Mouse (Mus musculus): ENCODE measurements around the gene Hoxb3. TPM values are rescaled to one million over a fixed set of nuclear protein-coding genes. Genes with fewer than 3 reads are reported as not detected.

Gene Hoxb3
- total and polyA plus RNA-seq, 2 experiments from 2014 or later = 9.2 TPM; not detected in 1

GRCm38 (mm10) chr11:96284041-96284749, 38.9 kb upstream of the Hoxb3 start:
- Histone ChIP-seq H3K4me1 (ENCODE audit: insufficient read depth, low read length) (no peaks in the 10 kb centered on the region), H3K9ac (replicated peaks; ENCODE audit: low read length, poor library complexity, severe bottlenecking) (no peak overlapping the region), H3K4me2 (ENCODE audit: low read depth, low read length, poor library complexity, severe bottlenecking) (peak overlapping the region; percentile 43), H3K4me3 (ENCODE audit: low read depth, low read length) (peak overlapping the region; percentile 17; the same call in 1 of the 2 replicates), H3K27ac (ENCODE audit: low read depth, low read length) (no peak overlapping the region), H3K9me3 (ENCODE audit: low read length) (no peaks in the 10 kb centered on the region), H3K27me3 (ENCODE audit: insufficient read depth, low read length) (peaks cover 84% of the 10 kb centered on the region), H3K36me3 (ENCODE audit: insufficient read depth, low read length) (no peaks in the 10 kb centered on the region)
- WGBS = under 1% methylated on average over 48 of the region's 49 CpGs
- TF ChIP-seq CTCF (IDR thresholded peaks at IDR 0.05) = no peak
- ATAC-seq (ENCODE audit: low FRiP score) (no peak), DNase-seq (ENCODE audit: low spot score) (peak; percentile 39)

GRCm38 (mm10) chr11:96284774-96285734, 38.1 kb upstream of the Hoxb3 start:
- Histone ChIP-seq H3K9me3 (ENCODE audit: low read length) (no peaks in the 10 kb centered on the region), H3K27ac (ENCODE audit: low read depth, low read length) (no peak overlapping the region), H3K27me3 (ENCODE audit: insufficient read depth, low read length) (peaks cover 78% of the 10 kb centered on the region), H3K4me2 (ENCODE audit: low read depth, low read length, poor library complexity, severe bottlenecking) (no peak overlapping the region), H3K36me3 (ENCODE audit: insufficient read depth, low read length) (no peaks in the 10 kb centered on the region), H3K4me1 (ENCODE audit: insufficient read depth, low read length) (no peaks in the 10 kb centered on the region), H3K4me3 (ENCODE audit: low read depth, low read length) (no peak overlapping the region), H3K9ac (replicated peaks; ENCODE audit: low read length, poor library complexity, severe bottlenecking) (no peak overlapping the region)
- no peak for TF ChIP-seq CTCF (IDR thresholded peaks at IDR 0.05)
- WGBS = 1% methylated on average over 35 of the region's 37 CpGs
- DNase-seq (ENCODE audit: low spot score) (peak; percentile 47), ATAC-seq (ENCODE audit: low FRiP score) (no peak)

GRCm38 (mm10) chr11:96285771-96286738, 37.1 kb upstream of the Hoxb3 start, which contains the start of gene Hoxb7:
Gene Hoxb7, plus strand, starts transcription at chr11:96286623.
- Histone ChIP-seq H3K36me3 (ENCODE audit: insufficient read depth, low read length) (no peaks in the 10 kb centered on the region), H3K27me3 (ENCODE audit: insufficient read depth, low read length) (peaks cover 81% of the 10 kb centered on the region), H3K9ac (replicated peaks; ENCODE audit: low read length, poor library complexity, severe bottlenecking) (no peak within 1 kb of the TSS), H3K4me1 (ENCODE audit: insufficient read depth, low read length) (no peaks in the 10 kb centered on the region), H3K27ac (ENCODE audit: low read depth, low read length) (no peak within 1 kb of the TSS), H3K9me3 (ENCODE audit: low read length) (no peaks in the 10 kb centered on the region), H3K4me2 (ENCODE audit: low read depth, low read length, poor library complexity, severe bottlenecking) (no peak within 1 kb of the TSS), H3K4me3 (ENCODE audit: low read depth, low read length) (peak within 1 kb of the TSS; percentile 9; the same call in 1 of the 2 replicates)
- no peak for DNase-seq (ENCODE audit: low spot score)
- 2% methylated on average over 43 of the region's 43 CpGs for WGBS
- no peak for ATAC-seq (ENCODE audit: low FRiP score)
- TF ChIP-seq CTCF (IDR thresholded peaks at IDR 0.05) = no peak

GRCm38 (mm10) chr11:96286739-96287385, 36.3 kb upstream of the Hoxb3 start:
- Histone ChIP-seq H3K4me1 (ENCODE audit: insufficient read depth, low read length) (no peaks in the 10 kb centered on the region), H3K4me3 (ENCODE audit: low read depth, low read length) (peak overlapping the region; percentile 9; the same call in 1 of the 2 replicates), H3K9ac (replicated peaks; ENCODE audit: low read length, poor library complexity, severe bottlenecking) (no peak overlapping the region), H3K36me3 (ENCODE audit: insufficient read depth, low read length) (no peaks in the 10 kb centered on the region), H3K4me2 (ENCODE audit: low read depth, low read length, poor library complexity, severe bottlenecking) (no peak overlapping the region), H3K27me3 (ENCODE audit: insufficient read depth, low read length) (peaks cover 80% of the 10 kb centered on the region), H3K9me3 (ENCODE audit: low read length) (no peaks in the 10 kb centered on the region), H3K27ac (ENCODE audit: low read depth, low read length) (no peak overlapping the region)
- 1% methylated on average over 50 of the region's 55 CpGs for WGBS
- DNase-seq (ENCODE audit: low spot score) = no peak
- no peak for ATAC-seq (ENCODE audit: low FRiP score)
- no peak for TF ChIP-seq CTCF (IDR thresholded peaks at IDR 0.05)

- no peak overlapping the region for H3K27ac ChIP-seq (ENCODE audit: low read depth, low read length)
- no peak overlapping the region for H3K9ac ChIP-seq (replicated peaks; ENCODE audit: low read length, poor library complexity, severe bottlenecking)
- WGBS = 0% methylated on average over 9 of the region's 9 CpGs
- no peaks in the 10 kb centered on the region for H3K36me3 ChIP-seq (ENCODE audit: insufficient read depth, low read length)
- no peak for ATAC-seq (ENCODE audit: low FRiP score)
- TF ChIP-seq CTCF (IDR thresholded peaks at IDR 0.05) = no peak
- DNase-seq (ENCODE audit: low spot score) = no peak
- H3K4me1 ChIP-seq (ENCODE audit: insufficient read depth, low read length) = no peaks in the 10 kb centered on the region
- H3K4me3 ChIP-seq (ENCODE audit: low read depth, low read length) = no peak overlapping the region
- peaks cover 80% of the 10 kb centered on the region for H3K27me3 ChIP-seq (ENCODE audit: insufficient read depth, low read length)
- no peak overlapping the region for H3K4me2 ChIP-seq (ENCODE audit: low read depth, low read length, poor library complexity, severe bottlenecking)
- H3K9me3 ChIP-seq (ENCODE audit: low read length) = no peaks in the 10 kb centered on the region
Observed at GRCm38 (mm10) chr11:96287411-96287810, 35.7 kb upstream of the Hoxb3 start.

All from midbrain, postnatal 0 days (tissue).